Mouse (Mus musculus): ENCODE results near the gene Rbm10.

Rbm10 gene

DNA sequence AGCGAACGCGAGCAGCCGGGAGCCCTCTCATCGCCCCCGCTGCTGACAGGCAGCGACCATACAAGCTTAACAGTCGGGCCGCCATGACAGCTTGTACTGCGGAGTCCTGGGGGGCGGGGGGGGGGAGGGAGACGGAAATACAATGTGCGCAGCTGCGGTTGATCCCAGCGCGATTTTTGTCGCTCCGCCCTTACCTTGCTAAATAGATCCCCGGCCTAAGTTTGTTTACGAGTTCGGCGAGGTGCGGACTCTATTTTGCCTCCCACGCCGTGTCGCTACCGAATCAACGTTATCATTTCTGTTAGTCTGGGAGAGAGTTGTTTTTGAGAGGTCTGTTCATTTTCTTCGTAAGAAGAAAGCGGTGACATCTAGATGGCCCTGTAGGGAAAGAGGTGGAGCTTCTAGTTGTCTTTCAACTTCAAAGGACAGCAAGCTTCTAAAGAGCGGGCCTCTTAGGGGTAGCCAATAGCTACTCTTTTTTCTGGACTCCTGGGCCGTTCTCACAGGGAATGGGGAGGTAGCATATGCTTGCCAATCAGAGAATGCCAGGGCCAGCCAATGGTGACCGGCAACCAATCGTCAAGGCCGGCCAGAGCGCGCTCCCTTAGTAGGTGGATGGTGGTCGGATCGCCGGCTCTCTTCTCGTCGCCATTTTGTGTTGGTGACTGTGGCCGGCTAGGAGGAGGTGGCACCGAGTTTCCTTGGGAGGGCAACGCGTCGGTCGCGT is at the start of gene Rbm10, which contains the start of gene Ndufb11:
Gene Rbm10 (plus strand): TSS at position 328 of the 727 bp plus-strand sequence.
Gene Ndufb11 (minus strand): TSS at position 444 of the 727 bp plus-strand sequence.
- peak; percentile 61 for DNase-seq (ENCODE audit: low spot score)

DNA sequence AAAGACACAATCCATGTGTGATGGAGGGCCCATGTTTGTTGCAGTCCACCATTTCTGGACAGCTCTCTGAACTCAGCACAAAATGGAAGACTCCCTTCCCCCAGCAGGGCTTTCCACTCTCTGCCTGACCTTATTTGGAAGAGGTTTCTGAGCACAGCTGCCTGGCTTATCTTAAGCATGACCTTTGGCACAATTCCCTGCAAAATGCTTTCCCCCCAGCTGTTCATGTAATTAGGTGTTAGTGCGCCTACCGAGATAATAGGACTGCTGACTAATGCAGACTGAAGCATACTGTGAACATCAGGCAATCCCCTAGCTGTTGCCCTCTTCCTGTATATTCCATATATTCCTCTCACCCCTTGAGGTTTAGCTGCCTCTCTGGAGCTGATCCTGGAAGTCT is 46.3 kb upstream of the Rbm10 start:
- DNase-seq (ENCODE audit: low spot score) = peak; percentile 3

DNA sequence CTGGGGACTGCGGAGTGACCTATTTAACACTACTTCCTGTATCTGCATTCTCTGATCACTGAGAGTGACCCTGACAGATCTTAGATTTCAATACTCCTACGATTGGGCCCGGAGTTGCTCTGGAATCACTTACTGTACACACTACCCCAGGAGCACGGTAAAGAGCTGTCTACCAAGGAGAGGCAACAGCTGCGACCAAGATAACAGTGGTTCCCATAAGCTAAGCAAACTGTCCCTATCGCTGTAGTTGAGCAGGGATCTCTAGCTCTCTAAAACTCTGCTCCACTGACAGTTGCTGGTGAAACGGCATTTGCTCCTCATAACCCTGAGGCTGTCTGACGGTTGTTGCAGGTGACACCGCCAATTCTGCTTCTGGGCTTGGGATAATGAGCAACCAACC is 44.6 kb upstream of the Rbm10 start:
- no peak for DNase-seq (ENCODE audit: low spot score)

DNA sequence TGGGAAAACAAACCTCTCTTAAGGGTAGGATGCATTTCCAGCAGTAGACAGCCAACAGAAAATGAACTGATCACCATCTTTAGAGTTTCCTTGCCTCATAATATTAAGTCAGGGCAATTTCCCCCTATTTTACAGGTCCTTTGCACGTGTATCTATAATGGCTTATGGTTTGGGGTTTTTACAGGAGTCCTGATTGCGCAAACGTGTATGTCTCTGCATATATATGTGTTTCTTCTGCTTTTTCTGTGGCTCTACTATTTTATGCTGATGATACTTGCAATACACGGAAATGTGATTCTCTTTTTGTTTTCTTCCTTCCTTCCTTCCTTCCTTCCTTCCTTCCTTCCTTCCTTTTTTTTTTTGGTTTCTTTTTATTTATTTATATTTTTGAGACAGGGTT is 43.4 kb upstream of the Rbm10 start:
- DNase-seq (ENCODE audit: low spot score) = no peak

DNA sequence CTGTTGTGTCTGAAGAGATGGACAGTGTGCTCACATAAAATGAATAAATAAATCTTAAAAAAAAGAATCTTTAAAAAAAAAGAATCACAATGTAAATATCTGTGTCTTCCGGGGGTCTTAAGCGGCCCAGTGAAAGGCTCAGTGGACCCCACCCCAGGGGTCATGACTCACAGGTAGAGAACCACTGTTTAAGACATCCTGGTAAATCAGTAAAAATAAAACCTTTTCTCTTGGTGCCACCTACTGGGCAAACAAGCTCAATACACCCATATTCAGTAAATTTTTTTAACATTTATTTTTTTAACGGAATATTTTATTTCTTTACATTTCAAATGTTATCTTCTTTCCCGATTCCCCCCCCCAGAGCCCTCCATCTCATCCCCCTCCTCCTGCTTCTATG is 29.3 kb upstream of the Rbm10 start:
- DNase-seq (ENCODE audit: low spot score) = no peak

DNA sequence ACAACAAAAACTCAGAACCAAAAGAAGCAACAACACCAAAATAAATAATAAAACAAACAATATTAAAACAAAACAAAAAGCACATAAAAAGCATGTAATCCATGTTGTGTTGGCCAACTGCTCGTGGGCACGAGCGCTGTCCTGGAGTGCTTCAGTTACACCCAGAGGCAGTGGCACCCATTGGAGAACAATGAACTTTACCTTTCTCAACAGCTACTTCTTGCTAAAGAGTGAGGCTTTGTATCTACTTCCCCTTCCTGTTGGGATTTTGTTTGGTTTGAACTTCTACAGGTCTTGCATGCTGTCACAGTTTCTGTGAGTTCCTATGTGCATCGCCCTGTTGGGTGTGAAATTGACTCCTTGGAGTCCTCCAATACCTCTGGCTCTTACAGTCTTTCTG is 8.8 kb upstream of the Rbm10 start:
- DNase-seq (ENCODE audit: low spot score) = no peak

DNA sequence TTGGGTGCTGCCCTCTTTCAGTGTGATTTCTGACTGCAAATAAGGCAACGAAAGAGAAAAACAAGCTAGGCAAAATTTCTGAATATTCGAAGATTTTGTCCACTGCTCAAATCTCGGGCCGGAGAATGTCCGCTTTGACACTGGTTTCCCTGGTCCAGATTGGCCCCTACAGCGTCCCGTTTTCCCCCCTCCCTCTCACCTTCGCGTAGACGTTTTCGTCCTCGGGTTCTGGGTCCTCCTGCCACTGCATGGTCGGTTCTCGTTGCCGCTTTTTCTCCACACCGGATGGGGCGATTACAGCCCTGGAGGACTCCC is 485 bp upstream of the Rbm10 start:
- DNase-seq (ENCODE audit: low spot score) = no peak

DNA sequence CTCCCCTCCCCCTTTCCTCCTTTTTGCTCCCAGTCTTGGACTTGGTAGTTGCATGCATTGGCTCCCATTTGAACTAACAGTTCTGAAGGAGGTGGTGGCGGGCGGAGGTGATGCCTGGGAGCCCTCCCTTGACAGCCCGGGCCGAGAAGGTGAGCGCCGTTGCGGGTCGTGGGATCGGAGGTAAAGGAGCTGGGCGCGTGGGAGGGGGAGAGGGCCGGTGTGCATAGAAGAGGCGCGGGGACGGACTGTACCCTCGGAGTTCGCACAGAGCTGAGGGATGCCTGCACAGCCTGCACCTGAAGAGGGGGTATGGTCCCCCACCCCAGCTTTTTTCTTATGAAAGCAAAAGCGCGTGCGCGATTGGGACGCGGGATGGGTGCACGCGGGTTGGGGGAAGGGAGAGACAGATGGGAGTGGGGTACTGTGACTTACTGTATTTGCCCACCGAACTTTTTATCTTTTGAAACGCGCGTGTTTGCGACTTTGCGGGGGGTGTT is 648 bp downstream of the Rbm10 start:
- DNase-seq (ENCODE audit: low spot score) = peak; percentile 14

DNA sequence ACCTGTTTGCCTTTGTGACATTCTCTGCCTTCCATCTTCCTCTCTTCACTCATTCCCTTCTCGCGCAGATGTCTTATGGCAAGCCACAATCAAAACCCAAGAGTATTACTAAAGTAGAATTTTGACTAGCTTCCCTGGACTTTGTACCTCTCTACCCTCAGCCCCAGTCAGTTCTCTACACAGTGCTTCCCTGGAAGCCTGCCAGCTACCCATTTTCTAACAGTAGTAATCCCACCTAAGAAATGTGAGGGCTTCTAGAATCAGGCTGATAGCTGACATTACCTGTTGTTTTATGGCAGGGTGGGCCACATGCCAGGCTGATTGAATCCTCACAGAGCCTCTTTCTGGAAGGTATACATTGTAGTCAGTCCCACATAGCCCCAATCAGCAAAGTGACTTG is 20.8 kb downstream of the Rbm10 start:
- no peak for DNase-seq (ENCODE audit: low spot score)

DNA sequence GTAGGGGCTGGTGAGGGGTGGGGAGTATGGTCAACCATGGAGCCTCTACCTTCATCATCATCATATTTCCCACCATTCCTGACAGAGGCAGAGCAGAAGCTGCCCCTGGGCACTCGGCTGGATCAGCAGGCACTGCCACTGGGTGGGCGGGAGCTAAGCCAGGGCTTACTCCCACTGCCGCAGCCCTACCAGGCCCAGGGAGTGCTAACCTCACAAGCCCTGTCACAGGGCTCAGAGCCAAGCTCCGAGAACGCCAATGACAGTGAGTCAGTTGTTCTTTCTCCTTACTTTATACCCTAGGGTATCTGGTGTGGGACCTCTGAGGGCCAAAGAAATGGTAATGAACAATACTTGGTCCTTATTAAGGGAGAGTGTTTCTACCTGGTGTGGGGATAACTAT is 27.5 kb downstream of the Rbm10 start:
- DNase-seq (ENCODE audit: low spot score) = no peak

DNA sequence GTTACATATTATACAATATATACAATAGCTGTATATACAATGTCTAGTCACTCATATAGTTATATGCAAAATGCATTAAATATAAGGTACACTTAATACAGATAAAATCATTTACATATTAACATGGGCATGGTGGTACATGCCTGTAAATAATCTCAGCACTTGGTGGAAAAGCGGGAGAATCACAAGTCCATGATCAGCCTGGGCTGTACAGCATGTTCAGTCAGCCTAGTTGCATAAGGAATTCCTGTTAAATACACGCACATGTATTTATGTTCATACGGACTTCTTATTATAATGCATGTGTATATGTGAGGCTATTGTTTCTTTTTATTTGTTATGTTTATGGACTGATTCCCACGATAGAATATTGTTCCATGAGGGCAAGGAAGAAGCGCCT is 40.3 kb downstream of the Rbm10 start:
- DNase-seq (ENCODE audit: low spot score) = no peak

DNA sequence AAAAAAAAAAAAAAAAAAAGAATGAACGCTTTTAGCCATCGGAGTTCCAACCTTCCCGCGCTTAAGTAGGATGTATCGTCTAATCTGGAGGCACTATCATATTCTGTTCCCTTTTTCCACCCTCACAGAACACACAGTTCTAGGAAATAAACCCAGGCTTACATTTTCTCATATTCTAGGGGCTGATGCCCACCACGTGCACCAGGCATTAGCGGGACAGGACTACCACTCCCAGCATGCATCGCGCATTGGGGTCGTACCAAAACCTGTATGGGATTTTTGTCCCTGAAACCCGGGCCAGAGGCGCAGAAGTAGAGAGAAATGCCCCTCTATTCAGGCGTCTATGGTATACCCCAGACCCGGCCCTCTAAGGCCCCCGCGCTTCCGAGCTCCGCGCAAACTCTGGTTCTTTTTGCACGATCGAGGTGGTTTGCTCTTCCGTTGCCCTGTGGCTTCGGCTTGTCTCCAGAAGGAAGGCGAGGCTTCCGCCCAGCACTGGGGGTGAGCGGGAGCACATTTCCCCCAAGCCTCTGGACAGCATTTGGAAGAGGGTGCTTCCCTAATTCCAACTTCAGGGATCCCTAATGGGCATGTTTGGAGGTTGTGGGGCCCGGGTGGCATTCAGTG is 40.8 kb downstream of the Rbm10 start, which contains the start of gene Uba1:
Gene Uba1 (plus strand): TSS at position 301 of the 627 bp plus-strand sequence.
- DNase-seq (ENCODE audit: low spot score) = peak; percentile 33

DNA sequence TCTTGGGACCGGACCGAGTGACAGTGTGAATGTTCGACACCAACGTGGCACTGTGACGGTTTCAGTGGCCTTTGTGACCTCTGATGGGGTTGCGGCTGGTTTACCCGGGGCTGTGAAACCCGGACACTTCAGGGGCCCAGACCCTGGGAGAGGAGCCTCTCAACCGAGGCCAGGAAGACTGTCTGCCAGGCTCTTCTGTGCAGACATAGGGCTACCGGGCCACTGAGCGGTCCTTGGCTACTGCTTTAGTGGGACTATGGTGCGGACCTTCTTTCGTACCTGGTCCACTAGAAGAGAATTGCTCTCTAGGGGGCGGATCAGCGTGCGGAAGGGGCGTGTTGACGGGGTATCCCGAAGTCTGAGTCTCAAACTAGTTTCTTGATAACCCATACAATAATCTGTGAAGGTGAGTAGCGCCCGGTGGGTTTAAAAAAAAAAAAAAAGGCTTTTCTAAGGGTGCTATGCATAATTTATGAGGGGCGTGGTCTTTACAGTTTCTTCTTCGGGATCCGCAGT is 41.6 kb downstream of the Rbm10 start:
- no peak for DNase-seq (ENCODE audit: low spot score)

DNA sequence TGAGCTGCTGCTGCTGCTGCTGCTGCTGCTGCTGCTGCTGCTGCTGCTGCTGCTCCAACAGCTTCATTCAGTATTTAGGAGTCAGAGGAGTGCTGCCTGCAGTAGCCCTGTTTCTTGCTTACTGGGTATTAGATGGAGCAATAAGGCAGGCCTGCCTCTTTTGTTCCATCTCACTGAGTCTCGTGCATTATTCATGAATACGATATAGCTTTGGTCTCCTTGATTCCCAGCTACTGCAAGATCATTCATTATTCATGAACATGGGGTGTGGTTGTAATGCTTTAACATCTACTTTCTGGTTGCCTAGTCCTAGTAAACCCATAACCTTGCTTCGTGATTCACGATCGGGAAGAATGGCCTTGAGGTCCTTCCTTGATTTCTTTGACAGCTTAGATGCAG is 45.0 kb downstream of the Rbm10 start:
- DNase-seq (ENCODE audit: low spot score) = no peak

DNA sequence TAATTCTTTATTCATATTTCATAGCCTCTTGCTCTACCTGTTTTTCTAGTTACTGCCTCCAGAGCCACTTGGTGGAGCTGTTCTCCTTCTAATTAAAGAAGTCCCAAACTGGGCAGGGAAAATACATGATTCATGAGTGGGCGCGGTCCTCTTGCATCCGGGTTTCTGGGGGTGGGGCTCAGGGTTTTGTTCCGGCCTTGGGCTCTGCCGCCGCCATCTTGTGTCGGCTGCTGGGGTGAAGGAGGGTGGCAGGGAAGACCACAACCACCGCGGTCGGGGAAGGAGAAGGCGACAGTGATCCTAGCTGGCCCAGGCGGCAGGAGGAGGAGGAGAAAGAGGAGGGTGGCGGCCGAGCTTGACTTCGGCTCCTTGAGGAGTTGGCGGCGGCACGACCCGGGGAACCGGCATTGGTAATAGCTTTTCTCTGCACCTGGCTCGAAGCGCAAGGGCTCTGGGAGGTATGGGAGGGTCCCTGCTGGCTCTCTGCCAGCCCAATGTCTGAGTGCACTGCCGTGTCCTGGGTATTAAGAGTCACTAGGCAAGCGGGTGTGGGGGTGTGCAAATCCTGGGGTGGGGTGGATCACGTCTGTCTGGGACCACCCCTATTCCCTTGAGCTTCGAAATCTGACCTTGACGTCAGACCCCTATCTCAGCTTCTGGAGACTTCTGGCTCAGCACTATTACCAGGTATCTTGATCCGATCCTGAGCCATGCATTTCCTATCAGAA is 45.6 kb downstream of the Rbm10 start:
- DNase-seq (ENCODE audit: low spot score) = peak; percentile 72

DNA sequence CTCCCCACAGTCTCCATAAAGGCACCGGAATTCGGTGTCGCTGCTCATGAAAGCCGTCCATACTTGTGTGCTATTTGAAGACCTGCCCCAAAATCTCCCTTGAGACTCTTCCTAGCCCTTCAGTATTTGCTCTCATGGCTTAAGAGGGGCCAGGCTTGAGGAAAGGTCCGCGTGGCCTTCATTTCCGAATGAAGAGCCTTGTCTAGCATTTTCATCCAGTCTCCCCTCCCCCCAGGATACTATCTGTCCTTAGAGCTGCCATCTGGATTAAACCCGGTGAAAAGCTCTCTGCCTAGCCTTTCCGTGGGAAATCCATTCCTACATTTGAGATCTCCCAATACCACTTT is 46.1 kb downstream of the Rbm10 start:
- no peak for DNase-seq (ENCODE audit: low spot score)

DNA sequence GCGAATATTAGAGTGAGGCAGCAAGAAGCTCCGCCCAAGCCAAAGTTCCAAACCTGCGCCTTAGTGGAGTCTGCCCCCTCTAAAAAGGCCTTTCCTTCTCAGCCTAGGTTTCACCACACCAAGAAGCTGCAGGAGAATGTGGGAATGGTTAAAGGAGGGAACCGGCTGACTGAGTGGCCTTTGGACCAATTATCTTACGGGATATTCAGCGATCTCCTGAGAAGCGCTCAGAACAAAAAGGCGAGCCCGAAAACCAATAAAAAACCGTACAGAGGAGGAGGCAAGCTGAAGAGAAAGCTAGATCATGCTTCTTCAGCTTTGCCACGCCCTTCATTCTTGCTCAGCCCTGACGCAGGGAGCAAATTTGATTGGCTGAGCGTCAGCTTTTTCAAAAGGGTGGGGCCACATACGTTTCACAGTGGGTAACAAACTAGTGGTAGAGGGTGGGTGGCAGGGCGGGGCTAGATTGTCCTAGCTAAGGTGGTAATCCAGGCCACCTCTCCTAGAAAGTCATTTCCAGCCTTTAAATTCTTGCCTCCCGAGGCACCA is 70.3 kb downstream of the Rbm10 start, which contains the start of gene Cdk16:
Gene Cdk16 (plus strand): TSS at position 436 of the 549 bp plus-strand sequence.
- DNase-seq (ENCODE audit: low spot score) = peak; percentile 55

DNA sequence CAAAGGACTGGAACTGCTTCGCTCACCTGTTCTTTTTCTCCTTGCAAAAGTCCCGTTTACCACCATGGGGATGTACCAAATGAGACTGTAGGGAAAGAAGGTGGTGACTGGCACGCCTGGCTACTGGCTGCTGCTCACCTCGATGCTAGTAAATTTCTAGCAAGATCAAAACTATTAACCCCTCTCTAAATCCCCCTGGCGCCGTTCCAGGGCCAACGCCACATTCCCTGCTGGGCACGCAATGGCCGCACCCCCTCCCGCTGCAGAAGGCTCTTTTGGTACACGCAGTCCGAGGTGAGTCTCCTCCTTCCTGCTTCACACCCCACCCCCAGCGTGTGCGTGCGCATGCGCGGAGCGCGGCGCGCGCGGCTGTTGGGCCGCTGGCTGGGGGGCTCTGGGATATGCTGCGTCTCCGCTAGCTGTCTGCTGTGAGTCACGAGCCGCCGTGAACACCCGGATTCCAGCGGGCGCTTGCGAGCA is 70.8 kb downstream of the Rbm10 start:
- peak; percentile 57 for DNase-seq (ENCODE audit: low spot score)

DNA sequence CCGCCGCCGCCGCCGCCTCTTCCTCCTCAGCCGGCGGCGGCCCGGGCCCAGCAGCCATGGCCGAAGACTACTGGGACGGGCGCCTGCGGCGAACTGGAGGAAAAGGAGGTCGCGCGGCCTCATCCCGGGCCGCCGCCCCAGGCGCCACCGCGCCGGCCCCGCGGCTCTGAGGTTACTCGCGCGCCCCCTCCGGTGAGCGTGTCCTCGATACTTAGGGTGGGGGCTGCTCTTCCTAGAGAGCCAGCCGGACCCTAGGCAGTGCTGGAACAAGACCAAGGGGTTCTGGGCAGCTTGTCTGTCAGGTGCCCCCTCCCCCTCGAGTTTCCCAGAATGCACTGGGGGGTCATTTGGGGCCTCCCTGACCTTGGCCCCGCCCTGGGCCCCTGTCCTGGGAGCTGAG is 71.3 kb downstream of the Rbm10 start:
- DNase-seq (ENCODE audit: low spot score) = peak; percentile 33

DNA sequence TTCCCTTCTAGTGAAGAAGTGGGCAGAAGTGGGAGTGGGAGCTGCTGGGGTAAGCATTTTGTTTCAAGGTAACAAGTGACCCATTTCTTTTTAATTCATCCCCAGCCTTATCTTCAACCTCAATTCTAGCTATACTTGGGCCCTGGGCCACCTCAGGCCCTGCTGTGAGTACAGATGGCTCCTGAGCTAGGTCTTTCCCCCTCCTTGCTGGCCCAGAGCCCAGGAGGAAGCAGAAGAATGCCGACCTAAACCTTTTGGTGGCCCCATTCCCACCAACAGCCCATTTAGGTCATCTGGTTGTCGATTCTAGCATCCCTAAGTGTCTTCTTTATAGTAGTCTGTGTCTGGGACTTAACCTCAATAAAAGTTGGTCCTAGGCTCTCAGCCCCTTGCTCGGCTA is 74.3 kb downstream of the Rbm10 start:
- DNase-seq (ENCODE audit: low spot score) = no peak

DNA sequence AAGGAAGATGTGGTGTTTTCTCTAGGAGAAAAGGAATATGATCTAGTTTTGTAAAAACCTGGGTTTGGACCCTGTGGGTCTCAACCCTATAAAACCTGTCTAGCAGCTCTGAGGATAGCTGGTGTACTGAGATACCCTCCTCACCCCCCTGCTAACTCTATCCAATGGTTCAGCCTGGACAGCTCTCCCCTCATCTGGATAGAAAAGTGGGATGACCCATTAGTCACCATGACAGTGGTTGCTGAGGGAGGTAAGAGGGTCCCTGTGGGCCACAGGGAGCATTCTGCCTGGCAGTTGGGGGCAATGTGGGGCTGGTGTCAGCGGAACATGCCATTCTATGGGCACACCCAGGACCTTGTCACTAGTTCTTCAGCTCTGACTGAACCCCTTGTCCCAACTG is 75.3 kb downstream of the Rbm10 start:
- no peak for DNase-seq (ENCODE audit: low spot score)

DNA sequence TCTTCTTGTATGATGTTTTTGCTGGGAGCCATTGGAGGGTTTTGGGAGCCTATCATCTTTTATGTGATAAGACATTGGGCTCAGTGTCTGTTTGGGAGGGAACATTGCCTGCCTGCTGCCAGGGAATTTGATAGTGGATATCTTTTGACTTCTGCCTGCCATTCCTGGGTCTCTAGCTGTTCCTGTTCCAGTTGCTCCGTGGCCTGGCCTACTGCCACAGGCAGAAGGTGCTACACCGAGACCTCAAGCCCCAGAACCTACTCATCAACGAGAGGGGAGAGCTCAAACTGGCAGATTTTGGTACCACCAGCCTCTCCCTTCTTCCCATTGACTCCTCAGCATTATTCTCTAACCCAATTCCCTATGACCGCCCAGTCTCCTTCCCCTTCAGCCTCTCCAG is 78.5 kb downstream of the Rbm10 start:
- no peak for DNase-seq (ENCODE audit: low spot score)

Measured in ovary, postnatal 14 days (tissue).